Mouse (Mus musculus): ENCODE measurements around the gene Cyp2c70. TPM values are rescaled to one million over a fixed set of nuclear protein-coding genes. Genes with fewer than 3 reads are reported as not detected.

Cyp2c70 gene
- polyA plus RNA-seq, 1 experiment from 2014 or later: not detected

Other genes starting within 250 kb of the Cyp2c70 start
- not detected in 2 replicates for gene Cyp2c37, start 194.9 kb downstream of the Cyp2c70 start, polyA plus RNA-seq (2015; fragmentation: Nextera tagmentation; extraction: Ambion mirVana)
- gene Cyp2c54, start 113.5 kb downstream of the Cyp2c70 start, polyA plus RNA-seq (2015; fragmentation: Nextera tagmentation; extraction: Ambion mirVana): not detected in 2 replicates
- not detected in 2 replicates for gene Cyp2c50, start 97.6 kb downstream of the Cyp2c70 start, polyA plus RNA-seq (2015; fragmentation: Nextera tagmentation; extraction: Ambion mirVana)
- 179 and 200 TPM in 2 replicates for gene Pdlim1, start 84.5 kb upstream of the Cyp2c70 start, polyA plus RNA-seq (2015; fragmentation: Nextera tagmentation; extraction: Ambion mirVana)

Measured in lung, embryonic 16.5 days (tissue).